Mouse (Mus musculus) midbrain, embryonic 10.5 days (tissue): ENCODE results near the gene Slc5a3. TPM values are rescaled to one million over a fixed set of nuclear protein-coding genes. Genes with fewer than 3 reads are reported as not detected.

Source experiments
- DNase-seq: peaks from one replicate; pipeline ENCODE4 v3.0.0-alpha.2; 2017; ENCODE audit warnings: low spot score
- H3K27ac ChIP-seq: fragments of 300-500 bp; sonication (generic); replicated peaks from 2 replicates; pipeline ENCODE4 v1.5.1; 2016; ENCODE audit warnings: mild to moderate bottlenecking
- H3K27me3 ChIP-seq: fragments of 300-500 bp; sonication (generic); 2 replicates; pipeline ENCODE4 v1.6.1; 2016; ENCODE audit warnings: low read depth, mild to moderate bottlenecking; ENCODE audit not compliant: poor library complexity, severe bottlenecking
- H3K36me3 ChIP-seq: fragments of 300-500 bp; sonication (generic); 2 replicates; pipeline ENCODE4 v1.6.1; 2016; ENCODE audit warnings: mild to moderate bottlenecking, moderate library complexity
- H3K4me1 ChIP-seq: fragments of 300-500 bp; sonication (generic); 2 replicates; pipeline ENCODE4 v1.6.1; 2016
- H3K4me3 ChIP-seq: fragments of 300-500 bp; sonication (generic); 2 replicates; pipeline ENCODE4 v1.5.1; 2016; ENCODE audit warnings: mild to moderate bottlenecking, moderate library complexity
- H3K9me3 ChIP-seq: fragments of 300-500 bp; sonication (generic); replicated peaks from 2 replicates; pipeline ENCODE4 v1.6.1; 2016; ENCODE audit warnings: mild to moderate bottlenecking
- WGBS: fragments of 180-500 bp; shearing (Covaris S2); methylation state at CpG from one replicate; pipeline ENCODE4 v1.1.7; 2016; 5-methylcytosine and 5-hydroxymethylcytosine counted together
- polyA plus RNA-seq: library from polyadenylated mRNA; unstranded; fragments of >200 nt; fragmentation: Nextera tagmentation; extraction: Ambion mirVana; gene quantifications from 2 replicates; pipeline ENCODE4 v1.2.1, GENCODE M21; 2016

Gene Slc5a3
- polyA plus RNA-seq, 1 experiment from 2014 or later: 10.0 TPM

- Histone ChIP-seq H3K36me3 (peaks cover 25% of the 10 kb centered on the region), H3K4me3 (no peak overlapping the region), H3K4me1 (peaks cover 35% of the 10 kb centered on the region), H3K9me3 (no peaks in the 10 kb centered on the region), H3K27me3 (no peaks in the 10 kb centered on the region), H3K27ac (peak overlapping the region; percentile 60)
- DNase-seq: no peak
- 78% methylated on average over 5 of the region's 5 CpGs for WGBS
Observed at GRCm38 (mm10) chr16:92114706-92115241, 56.7 kb downstream of the Slc5a3 start.

- no peak for DNase-seq
- peaks cover 25% of the 10 kb centered on the region for H3K36me3 ChIP-seq
- 35% methylated on average over 20 of the region's 20 CpGs for WGBS
- H3K9me3 ChIP-seq: no peaks in the 10 kb centered on the region
- no peaks in the 10 kb centered on the region for H3K27me3 ChIP-seq
- H3K27ac ChIP-seq: peak overlapping the region; percentile 60
- peak overlapping the region; percentile 28; the same call in 1 of the 2 replicates for H3K4me3 ChIP-seq
- H3K4me1 ChIP-seq: peaks cover 35% of the 10 kb centered on the region
Observed at GRCm38 (mm10) chr16:92115611-92116421, 57.7 kb downstream of the Slc5a3 start.

- H3K36me3 ChIP-seq: peaks cover 12% of the 10 kb centered on the region
- H3K9me3 ChIP-seq: no peaks in the 10 kb centered on the region
- no peak for DNase-seq
- no peaks in the 10 kb centered on the region for H3K27me3 ChIP-seq
- H3K27ac ChIP-seq: no peak overlapping the region
- H3K4me3 ChIP-seq: no peak overlapping the region
- 82% methylated on average over 9 of the region's 9 CpGs for WGBS
- H3K4me1 ChIP-seq: peaks cover 39% of the 10 kb centered on the region
Observed at GRCm38 (mm10) chr16:92117337-92118209, 59.5 kb downstream of the Slc5a3 start.

GRCm38 (mm10) chr16:92119013-92119515 is 60.9 kb downstream of the Slc5a3 start:
- Histone ChIP-seq H3K4me3 (no peak overlapping the region), H3K36me3 (no peaks in the 10 kb centered on the region), H3K4me1 (peaks cover 39% of the 10 kb centered on the region), H3K27ac (no peak overlapping the region), H3K9me3 (peaks cover 1% of the 10 kb centered on the region; the same call in 1 of the 2 replicates), H3K27me3 (no peaks in the 10 kb centered on the region)
- 77% methylated on average over 13 of the region's 13 CpGs for WGBS
- no peak for DNase-seq

GRCm38 (mm10) chr16:92120899-92121531 is 62.9 kb downstream of the Slc5a3 start:
- no peak for DNase-seq
- H3K27ac ChIP-seq: no peak overlapping the region

GRCm38 (mm10) chr16:92127226-92127625 is 69.1 kb downstream of the Slc5a3 start:
- H3K27me3 ChIP-seq: no peaks in the 10 kb centered on the region
- no peak overlapping the region for H3K27ac ChIP-seq
- no peaks in the 10 kb centered on the region for H3K36me3 ChIP-seq
- no peak for DNase-seq
- peaks cover 13% of the 10 kb centered on the region for H3K9me3 ChIP-seq
- no peaks in the 10 kb centered on the region for H3K4me1 ChIP-seq
- H3K4me3 ChIP-seq: no peak overlapping the region
- 58% methylated on average over 4 of the region's 4 CpGs for WGBS

More at GRCm38 (mm10) chr16:92120899-92121531, 62.9 kb downstream of the Slc5a3 start:
- no peak overlapping the region for H3K4me3 ChIP-seq
- H3K4me1 ChIP-seq: peaks cover 21% of the 10 kb centered on the region
- H3K36me3 ChIP-seq: no peaks in the 10 kb centered on the region
- 74% methylated on average over 17 of the region's 17 CpGs for WGBS
- no peaks in the 10 kb centered on the region for H3K27me3 ChIP-seq
- peaks cover 13% of the 10 kb centered on the region for H3K9me3 ChIP-seq

GRCm38 (mm10) chr16:92127666-92128065 is 69.5 kb downstream of the Slc5a3 start:
- H3K9me3 ChIP-seq: peaks cover 13% of the 10 kb centered on the region
- DNase-seq: no peak
- 83% methylated on average over 5 of the region's 5 CpGs for WGBS
- H3K27ac ChIP-seq: no peak overlapping the region
- no peaks in the 10 kb centered on the region for H3K36me3 ChIP-seq
- no peaks in the 10 kb centered on the region for H3K4me1 ChIP-seq
- H3K4me3 ChIP-seq: no peak overlapping the region
- H3K27me3 ChIP-seq: no peaks in the 10 kb centered on the region

- H3K4me3 ChIP-seq: no peak overlapping the region
- no peaks in the 10 kb centered on the region for H3K36me3 ChIP-seq
- 91% methylated on average over 8 of the region's 8 CpGs for WGBS
- H3K27ac ChIP-seq: no peak overlapping the region
- DNase-seq: no peak
- H3K4me1 ChIP-seq: no peaks in the 10 kb centered on the region
- H3K9me3 ChIP-seq: peaks cover 4% of the 10 kb centered on the region
- no peaks in the 10 kb centered on the region for H3K27me3 ChIP-seq
Observed at GRCm38 (mm10) chr16:92129843-92130242, 71.7 kb downstream of the Slc5a3 start.

GRCm38 (mm10) chr16:92132511-92132910 is 74.4 kb downstream of the Slc5a3 start:
- Histone ChIP-seq H3K4me3 (no peak overlapping the region), H3K9me3 (no peaks in the 10 kb centered on the region; the same call in 1 of the 2 replicates), H3K4me1 (no peaks in the 10 kb centered on the region), H3K36me3 (no peaks in the 10 kb centered on the region), H3K27ac (no peak overlapping the region), H3K27me3 (no peaks in the 10 kb centered on the region)
- no peak for DNase-seq
- 88% methylated on average over 4 of the region's 4 CpGs for WGBS

- WGBS: 93% methylated on average over 11 of the region's 11 CpGs
- no peak overlapping the region for H3K27ac ChIP-seq
- DNase-seq: no peak
Observed at GRCm38 (mm10) chr16:92134148-92134764, 76.1 kb downstream of the Slc5a3 start.

GRCm38 (mm10) chr16:92136275-92136674 is 78.2 kb downstream of the Slc5a3 start:
- Histone ChIP-seq H3K27ac (no peak overlapping the region), H3K36me3 (no peaks in the 10 kb centered on the region), H3K27me3 (no peaks in the 10 kb centered on the region), H3K9me3 (no peaks in the 10 kb centered on the region; the same call in 1 of the 2 replicates), H3K4me1 (peaks cover 28% of the 10 kb centered on the region), H3K4me3 (no peak overlapping the region)
- WGBS: 89% methylated on average over 15 of the region's 15 CpGs
- DNase-seq: no peak

More at GRCm38 (mm10) chr16:92134148-92134764, 76.1 kb downstream of the Slc5a3 start:
- Histone ChIP-seq H3K27me3 (no peaks in the 10 kb centered on the region), H3K4me3 (no peak overlapping the region), H3K4me1 (peaks cover 10% of the 10 kb centered on the region), H3K9me3 (no peaks in the 10 kb centered on the region; the same call in 1 of the 2 replicates), H3K36me3 (no peaks in the 10 kb centered on the region)
